14 mouse cellular contexts compared by ENCODE assay signal in the genomic region with DNA sequence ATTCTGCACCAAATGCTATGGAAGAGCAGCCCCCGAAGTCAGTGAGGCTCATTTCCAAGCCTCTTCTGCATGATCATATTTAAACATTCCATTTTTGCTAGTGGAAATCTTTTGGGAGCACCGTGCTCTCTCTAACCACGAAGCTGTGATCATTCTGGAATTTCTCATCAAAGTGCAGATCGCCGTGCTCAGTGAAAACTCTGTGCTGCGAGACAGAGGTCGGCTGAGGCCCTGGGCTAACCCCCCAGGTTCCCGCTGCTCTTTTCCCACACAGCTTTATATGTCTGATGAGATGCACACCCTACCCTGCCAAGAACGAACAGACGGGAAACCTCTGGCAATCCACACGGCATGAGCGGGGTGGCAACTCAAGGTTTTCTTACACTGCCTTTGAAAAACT.
DNase-seq lines count a peak whose midpoint lies in the region; ATAC-seq lines count a peak whose summit lies in the region.
"Had no signal": no experiment of that assay in that cellular context is flagged by ENCODE, and none has a peak within 500 bp of the region (broad histone marks: within the 10 kb centered on the region; RNA-seq: fewer than 3 reads in every experiment).

No protein-coding gene starts in this region.

- peak; percentile 80 for ATAC-seq in frontal cortex, adult (ENCODE audit: low TSS enrichment)
- ATAC-seq: intestine, embryonic 15.5 days; midbrain, embryonic 15.5 days had no signal

- intact Hi-C loops in left cerebral cortex, postnatal 10 days (cut with DNase I): loop anchor here (10.0 kb wide), 2 partner anchors 329 to 331 kb away; partner anchors contain the start of gene Chst2

- DNase-seq in frontal cortex, postnatal 25 days (ENCODE audit: low spot score in 2 of 2): no peak
- DNase-seq in left cerebral cortex, postnatal 10 days (ENCODE audit: extremely low spot score in 1 of 2, low spot score in 2 of 2): peak; percentile 31 to 36
- no peak for DNase-seq in left cerebral cortex, adult 11 months (ENCODE audit: low spot score)
- DNase-seq in right cerebral cortex, postnatal 14 days: peak; percentile 22
- DNase-seq in right cerebral cortex, postnatal 25 days: no peak
- DNase-seq in right cerebral cortex, postnatal 4 days: peak; percentile 37
- no peak for DNase-seq in liver
- DNase-seq: cerebellum, postnatal 36 days; gastrocnemius, postnatal 14 days; liver, embryonic 13.5 days; thymus, postnatal 36 days had no signal

Comparison
In these comparisons a context has a peak if more than half of its experiments do, and no peak if none do; other contexts are left out.
1. DNase-seq: peak in left cerebral cortex, postnatal 10 days (2 of 2), right cerebral cortex, postnatal 14 days (single experiment) and right cerebral cortex, postnatal 4 days (single experiment); none in frontal cortex, postnatal 25 days (0 of 2), left cerebral cortex, adult 11 months (single experiment), right cerebral cortex, postnatal 25 days (single experiment) and liver (single experiment).